Mouse (Mus musculus) G1E-ER4 (cell line): ENCODE results near the gene Epb41l1. TPM values are rescaled to one million over a fixed set of nuclear protein-coding genes. Genes with fewer than 3 reads are reported as not detected.

Source experiments
- GATA1 ChIP-seq: IDR thresholded peaks from one replicate; pipeline ENCODE4 v1.8.0; 2012; ENCODE audit warnings: low read length, inconsistent platforms
- polyA plus RNA-seq: library from polyadenylated mRNA; stranded (reverse); fragments of >175 nt; gene quantifications from 2 replicates; pipeline ENCODE4 v1.2.3, GENCODE M21; 2012

Epb41l1 gene
- polyA plus RNA-seq, 1 experiment: 0.02 TPM

DNA sequence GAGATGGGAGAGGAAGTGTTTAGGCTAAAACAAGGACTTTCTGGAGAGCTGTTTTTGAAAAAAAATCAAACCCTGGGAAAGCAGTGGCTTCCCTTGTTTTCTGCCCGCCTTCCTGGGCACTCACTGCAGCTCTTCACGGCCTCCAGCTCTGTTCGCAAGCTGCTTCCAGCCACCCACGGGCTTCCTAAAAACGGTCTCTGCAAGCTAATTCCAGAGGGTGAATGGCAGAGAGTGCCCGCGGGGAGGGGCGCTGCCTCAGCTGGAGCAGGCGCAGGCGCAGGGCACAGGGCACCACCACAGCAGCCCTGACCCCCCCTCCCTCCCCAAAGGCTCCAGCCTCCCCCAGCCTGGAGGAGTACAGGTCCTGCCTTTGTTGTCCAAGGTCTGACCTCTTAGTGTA lies 160.5 kb downstream of the Epb41l1 start:
- no peak for TF ChIP-seq GATA1

DNA sequence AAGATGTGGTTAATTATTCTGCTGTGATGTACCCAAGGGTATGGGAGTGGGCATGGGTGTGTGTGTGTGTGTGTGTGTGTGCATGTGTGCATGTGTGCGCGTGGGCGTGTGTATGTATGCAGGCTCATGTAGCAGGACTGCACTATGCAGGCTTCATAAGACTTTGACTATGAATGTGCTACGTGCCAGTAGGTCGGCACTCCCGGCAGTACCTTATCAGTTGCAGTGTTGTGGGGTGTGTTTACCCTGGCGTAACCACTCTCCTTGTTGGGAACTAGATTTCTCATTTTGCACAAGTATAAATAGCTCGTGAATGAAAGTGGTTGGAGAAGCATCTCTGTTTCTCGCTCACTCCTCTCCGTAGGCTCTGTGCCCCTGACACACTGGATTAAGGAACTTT lies 162.2 kb downstream of the Epb41l1 start:
- no peak for TF ChIP-seq GATA1

DNA sequence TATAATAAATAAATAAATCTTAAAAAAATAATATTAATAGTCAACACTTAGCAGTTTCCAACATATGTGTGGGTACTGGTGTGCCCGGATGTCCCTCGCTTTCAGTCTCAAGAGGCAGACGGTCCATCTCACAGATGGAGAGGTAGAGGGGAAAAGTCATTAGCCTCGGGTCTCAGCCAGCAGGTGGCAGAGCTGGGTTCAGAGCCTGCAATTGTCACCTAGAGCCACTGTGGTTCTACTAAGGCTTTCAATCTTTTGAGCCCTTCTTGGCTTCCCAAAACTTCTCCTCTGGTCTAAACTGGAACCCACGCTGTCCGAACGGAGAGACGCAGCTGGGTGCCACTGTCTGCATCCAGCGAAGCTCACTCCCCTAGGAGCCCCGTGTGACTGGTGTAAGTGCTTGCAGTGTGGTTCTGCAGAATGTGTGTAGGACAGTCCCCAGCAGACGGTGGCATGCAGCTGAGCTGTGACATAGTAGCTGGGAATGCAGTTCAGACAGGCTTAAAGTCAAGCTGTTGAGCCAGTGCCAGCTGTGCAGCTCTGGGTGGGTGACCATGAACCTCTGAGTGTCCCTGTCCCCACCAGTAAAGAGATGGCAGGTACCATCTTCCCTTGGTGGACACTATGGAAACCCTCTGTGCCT lies 163.6 kb downstream of the Epb41l1 start:
- no peak for TF ChIP-seq GATA1

DNA sequence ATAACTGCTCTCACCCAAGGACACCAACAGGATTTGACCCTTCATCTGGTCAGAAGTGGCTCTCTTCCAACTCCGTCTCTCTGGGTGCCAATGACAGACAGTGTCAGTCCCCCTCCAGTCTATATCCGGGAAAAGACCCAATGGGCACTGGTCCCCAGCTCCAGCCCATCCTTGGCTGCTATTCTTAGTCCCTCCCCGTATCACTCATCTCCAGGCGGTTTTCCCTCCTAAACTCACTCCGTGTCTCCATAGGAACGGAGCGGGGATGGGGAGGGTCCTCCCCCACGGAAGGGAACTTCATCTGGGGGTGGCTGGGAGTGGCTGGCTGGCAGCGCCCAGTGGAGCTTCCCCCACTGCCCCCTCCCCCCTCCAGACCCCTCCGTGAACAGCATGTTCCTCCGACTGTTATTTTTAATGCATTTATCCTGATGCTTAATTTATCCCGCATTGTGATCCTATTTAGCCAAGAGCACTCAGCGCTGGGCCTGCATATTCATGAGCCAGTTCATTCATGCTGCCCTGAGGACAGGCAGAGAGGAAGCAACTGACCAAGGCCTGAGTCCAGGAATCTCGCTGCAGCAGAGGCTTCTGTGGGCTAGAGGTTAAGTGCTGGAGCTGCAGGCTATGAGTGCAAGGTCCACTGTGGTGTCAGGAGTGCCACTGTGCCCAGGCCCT lies 164.2 kb downstream of the Epb41l1 start:
- no peak for TF ChIP-seq GATA1

DNA sequence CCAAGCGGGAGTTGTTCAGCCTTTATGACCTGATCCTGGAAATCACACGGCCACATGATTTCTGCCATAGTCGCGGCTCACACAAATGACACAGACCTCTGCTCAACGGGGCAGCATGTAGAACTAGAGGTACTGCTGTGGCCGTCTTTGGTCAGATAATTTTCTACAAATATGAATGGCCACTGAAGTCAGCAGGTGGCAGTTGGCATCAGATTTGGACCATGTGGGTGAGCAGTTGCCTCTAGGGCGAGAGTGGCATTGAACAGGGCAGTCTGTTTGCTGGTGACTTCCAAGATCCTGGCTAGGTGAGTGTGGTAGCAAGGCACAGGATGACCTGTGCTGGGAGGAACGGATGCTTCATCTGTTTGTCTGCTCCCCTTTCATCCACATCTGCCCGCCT lies 168.8 kb downstream of the Epb41l1 start:
- TF ChIP-seq GATA1: no peak

Other genes with a start within 250 kb of the Epb41l1 start
- gene Rbm39, start 240.7 kb upstream of the Epb41l1 start, polyA plus RNA-seq: 409 and 506 TPM in 2 replicates
- gene Phf20, start 224.4 kb upstream of the Epb41l1 start, polyA plus RNA-seq: 42.1 and 44.6 TPM in 2 replicates
- gene Cnbd2, start 108.6 kb upstream of the Epb41l1 start, polyA plus RNA-seq: 0.23 and 1.4 TPM in 2 replicates
- 1,015 and 1,408 TPM in 2 replicates for gene Scand1, start 108.2 kb upstream of the Epb41l1 start, polyA plus RNA-seq
- 16.3 and 30.2 TPM in 2 replicates for gene Aar2, start 126.7 kb downstream of the Epb41l1 start, polyA plus RNA-seq
- gene Dlgap4, start 192.8 kb downstream of the Epb41l1 start, polyA plus RNA-seq: 63.0 and 86.1 TPM in 2 replicates